Mouse (Mus musculus) cerebellum, postnatal 4 days (tissue): ENCODE data around the gene Art3.

ENCODE experiments used
- DNase-seq, 2 experiments: peaks; one replicate each; pipeline ENCODE4 v3.0.0; 2022; ENCODE audit warnings: low spot score in 2 of 2, mixed read lengths in 1 of 2

Art3 gene

DNA sequence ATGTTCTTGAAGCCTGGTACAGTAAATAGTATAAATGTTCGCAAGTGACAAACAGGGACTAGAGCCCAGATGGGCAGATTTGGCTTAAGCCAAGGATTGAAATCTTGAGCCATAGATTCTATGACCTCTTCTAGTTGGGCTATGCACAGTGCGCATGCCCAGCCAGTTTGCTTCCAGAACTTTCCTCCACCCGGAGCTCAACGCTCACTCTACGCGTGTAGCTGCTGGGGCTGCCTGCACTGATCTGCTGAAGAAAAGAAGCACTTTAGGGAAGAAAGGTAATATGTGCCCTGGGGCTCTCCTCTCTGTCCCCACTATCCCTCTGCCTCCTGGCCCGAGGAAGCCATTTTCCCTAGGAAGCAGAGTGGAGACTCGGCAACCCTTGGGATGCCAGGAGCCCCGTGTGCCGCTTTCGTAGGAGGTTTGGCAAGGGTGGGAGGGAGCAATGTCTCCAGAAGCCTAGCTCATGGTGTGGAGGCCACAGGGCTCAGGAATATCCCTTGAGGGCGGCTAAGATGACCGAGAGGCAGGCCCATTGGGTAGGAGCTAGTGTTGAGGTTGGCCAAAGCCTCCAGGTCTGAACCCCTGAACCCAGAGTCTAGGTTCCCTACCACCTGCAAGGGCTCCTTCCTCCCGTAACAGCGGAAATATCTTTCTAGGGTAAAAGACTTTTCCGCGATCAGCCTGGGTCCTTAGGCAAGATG lies at the start of gene Art3:
Gene Art3 (plus strand): TSS at position 193 of the 704 bp plus-strand sequence.
- DNase-seq: no peak

DNA sequence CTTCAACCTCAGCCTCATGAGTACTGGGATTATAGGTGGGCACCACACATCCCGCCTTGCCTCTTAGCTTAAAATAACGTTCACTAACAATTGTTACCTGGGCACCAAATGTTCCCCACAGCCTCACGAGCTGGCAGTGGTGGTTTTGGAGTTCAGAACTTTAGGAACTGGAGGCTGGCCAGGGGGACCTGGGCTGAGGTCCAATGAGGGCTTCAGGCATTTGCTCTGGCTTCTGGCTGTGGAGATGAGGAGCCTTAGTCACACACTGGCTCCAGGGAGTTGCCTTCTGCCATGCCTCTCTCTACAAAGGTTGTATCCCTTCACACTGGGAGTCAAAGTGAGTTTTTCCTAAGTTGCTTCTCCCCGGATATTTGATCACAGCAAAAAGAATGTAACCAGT lies 49.1 kb upstream of the Art3 start:
- DNase-seq: no peak

DNA sequence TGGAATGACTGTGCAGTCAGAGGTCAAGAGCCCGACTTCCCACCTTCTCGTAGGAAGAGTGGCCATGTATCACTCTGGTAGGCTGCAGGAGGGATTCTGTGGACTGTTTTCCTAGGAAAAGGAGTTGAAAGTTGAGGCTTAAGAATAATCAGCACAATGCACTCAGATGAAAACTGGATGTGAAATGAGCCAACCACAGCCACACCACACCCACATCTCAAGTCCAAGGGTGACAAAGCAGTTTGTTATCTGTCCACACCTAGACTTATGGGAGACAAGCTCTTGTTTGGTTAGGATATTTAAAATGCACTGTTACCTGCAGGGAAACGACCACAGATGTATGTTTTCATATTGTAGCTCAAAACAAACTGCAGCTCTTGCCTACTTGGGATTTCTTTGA lies 48.5 kb upstream of the Art3 start:
- DNase-seq: no peak

DNA sequence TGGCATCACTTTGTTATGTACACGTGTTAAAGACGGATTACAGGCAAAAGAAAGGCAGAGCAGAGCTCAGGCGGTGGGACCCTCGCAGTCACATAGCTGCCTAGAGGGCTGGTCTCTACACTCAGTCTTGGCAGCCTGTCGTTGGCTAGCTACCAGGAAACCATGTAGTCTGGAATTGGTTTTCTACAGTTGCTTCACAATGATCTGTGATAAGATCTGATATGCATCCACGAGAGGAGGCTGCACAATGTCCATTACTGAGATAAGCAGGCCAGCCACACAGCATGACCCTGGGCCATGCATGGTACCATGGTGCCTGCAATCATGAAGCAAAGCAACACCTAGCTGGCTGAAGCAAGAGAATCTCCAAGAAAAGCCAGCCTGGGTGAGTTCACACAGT lies 43.8 kb upstream of the Art3 start:
- no peak for DNase-seq

DNA sequence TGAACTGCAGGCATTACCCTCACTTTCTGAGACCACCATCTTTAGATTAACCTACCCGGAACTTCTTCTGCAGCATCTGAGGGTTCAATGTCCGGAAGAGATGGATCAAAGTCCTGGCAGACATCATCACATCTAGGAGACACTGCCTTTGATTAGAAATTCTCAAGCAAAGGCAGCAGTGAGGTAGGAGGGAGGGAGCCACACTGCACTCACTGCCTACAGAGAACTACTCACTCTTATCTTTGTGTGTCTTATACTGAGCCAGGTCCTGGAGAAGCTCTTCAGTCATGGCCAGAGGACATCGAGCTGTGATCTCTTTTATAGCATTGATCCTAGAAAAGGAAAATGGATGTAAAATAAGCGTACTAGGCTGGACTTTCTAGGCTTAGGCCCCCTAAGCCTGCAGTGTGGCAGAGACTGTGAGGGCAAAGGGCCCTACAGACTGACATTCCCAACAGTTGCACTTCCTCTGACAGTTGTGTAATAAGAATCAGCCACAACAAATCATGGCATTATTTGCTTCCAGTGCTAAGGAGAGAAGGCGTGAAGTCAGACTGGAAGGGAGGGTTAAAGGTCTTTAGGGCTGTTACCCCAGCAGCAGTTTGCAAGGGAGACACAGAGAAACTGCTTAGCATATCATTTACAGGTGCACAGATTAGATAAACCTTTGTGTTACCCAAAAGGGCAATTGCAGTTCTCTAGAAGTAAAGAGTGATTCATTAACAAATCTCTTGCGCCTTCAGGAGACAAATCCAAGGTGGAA lies 39.8 kb upstream of the Art3 start:
- DNase-seq: no peak

DNA sequence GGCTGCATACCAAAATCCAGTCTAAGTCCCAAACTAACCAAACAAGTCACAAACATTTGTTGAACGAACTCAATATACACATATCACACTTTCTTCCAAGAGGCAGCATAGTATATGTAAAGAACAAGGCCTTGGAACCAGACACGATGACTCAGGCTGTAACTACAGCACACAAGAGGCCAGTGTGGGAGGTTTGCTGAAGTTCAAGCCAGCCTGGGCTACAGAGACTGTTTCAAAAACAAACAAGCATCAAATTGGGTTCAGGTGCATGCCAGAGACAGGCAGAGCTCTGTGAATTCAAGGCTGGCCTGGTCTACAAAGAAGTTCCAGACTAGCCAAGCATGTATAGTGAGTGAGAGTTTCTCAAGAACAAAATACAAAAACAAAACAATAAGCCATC lies 37.1 kb upstream of the Art3 start:
- DNase-seq: no peak

DNA sequence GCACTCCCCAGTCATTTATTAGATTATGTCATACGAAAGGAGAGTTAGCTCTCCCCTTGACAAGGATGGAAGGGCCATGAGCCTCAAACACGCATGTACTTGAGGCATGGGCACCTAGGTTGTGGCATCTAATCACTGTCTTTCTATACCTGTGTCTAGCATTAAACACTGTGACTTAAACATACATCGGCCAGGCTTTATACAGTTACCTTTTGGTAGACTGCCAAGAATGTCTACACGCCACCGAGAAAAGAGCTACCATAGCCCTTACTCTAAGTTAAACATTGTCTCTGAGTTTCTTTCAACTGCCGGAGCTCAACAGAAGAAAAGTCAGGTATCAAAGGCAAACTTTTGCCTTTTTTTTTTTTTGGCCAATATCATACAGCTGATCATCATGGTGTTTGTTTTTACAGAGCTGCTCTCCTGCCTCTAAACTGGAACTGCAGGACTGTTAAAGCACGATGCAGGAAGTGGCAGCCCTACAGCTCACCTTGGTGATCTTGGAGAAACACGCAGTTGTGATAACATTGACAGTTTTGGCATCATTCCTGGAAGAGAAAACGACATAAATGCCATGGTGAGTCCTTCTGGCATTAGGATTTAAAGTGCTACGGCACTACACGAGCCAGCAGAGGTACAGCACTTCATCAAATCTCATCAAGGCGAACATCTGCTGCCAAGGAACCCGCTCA lies 29.3 kb upstream of the Art3 start:
- no peak for DNase-seq

DNA sequence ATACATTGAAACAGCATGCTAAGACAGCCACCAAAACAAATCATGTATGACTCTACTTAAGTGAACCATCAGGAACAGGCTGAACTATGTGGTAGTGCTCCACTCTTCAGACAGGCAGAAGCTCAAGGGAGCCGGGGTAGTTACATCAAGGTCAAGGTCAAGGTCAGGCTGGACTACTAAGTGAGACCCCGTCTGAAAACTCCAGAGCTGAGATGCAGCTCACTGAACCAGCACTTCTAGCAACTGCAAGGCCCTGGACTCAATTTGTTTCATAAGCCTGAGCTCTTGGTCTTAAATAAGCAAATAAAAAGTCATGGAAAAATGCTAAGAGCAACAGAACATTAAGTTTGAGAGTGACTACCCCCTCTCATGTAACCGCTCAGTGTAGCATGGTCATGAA lies 27.3 kb upstream of the Art3 start:
- no peak for DNase-seq

DNA sequence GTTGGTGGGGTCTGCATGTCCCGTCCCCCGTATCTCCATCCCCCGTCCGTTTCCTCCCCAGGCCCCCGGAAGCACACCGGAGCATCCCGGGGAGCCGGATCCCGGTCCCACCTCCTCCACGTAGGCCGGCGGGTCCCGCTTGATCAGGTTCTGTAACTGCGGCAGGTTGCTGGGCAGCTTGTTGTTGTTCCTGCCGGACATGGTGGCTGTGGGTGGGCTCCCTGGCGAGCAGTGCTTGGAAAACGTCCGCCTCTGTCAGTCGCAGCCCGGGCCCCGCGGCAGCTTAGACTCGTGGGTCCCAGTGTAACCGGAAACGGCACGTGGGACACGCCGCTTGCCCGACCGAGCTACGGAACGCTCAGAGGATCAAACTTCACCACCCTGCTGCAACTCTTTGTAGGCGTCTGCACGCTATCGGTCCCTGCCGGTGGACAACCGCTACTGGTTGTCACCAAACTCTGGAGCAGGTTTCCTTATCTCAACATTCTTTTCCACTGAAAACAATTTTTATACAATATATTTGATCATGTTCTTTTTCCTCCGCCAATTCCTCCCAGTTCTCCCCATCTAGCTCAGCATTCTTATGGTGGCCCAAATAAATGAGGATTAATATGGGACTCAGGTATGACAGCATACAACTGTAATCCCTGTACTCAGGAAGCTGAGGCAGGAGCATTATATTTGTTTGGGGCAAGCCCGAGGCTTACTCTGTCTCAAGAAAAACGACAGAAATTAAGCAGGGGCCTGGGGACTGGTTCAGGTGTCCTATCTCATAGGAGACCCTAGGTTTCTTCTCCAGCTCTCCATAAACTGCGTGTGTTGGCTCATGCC lies 21.7 kb upstream of the Art3 start, which contains the start of gene Sdad1:
Gene Sdad1 (minus strand): TSS at position 799 of the 831 bp plus-strand sequence.
- DNase-seq: peak; percentile 83 to 92

DNA sequence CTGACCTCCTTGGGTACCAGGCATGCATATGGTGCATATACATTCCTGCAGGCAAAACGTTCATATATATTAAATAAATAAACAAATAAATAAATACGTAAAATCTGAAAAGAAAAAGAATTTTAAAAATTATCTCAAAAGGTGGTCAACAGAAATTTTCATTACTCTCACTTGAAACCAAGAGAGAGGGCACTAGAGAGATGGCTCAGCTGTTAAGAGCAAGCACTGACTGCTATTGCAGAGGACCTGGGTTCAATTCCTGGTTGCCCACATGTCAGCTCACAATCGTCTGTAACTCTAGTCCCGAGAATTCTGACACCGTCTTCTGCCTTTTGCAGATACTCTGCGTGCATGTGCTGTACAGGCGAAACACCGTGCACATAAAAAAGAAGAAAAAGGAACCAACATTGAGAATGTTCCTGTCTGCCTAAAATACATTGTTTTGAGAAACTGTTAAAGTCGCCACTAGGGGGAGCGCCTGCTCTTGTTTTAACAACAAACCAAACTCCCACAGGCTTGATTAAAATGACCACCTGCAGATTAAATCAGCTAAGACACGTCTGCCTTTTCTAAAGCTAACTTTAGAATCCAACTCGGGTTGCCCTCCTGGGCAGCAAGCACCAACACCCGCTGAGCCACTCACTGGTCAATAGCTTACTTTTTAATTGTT lies 19.4 kb upstream of the Art3 start:
- DNase-seq: peak; percentile 72 to 89

DNA sequence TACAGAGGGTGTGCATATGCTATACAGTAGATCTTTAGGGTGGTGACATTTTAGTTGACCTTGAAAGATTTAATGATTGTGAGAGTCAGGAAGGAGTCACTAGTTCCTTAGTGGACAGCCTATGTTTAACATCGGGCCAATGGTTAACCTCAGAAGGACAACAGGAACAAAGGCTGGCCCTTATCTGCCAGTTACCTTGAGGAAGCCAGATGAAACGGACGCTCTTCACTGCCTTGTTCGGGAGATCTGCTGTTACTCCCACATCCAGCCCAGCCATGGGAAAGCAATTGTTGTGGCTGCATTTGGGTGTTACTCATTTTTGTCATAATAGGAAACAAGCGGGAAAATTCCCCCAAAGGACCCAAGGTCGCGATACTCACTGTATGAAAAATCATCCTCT lies 17.9 kb upstream of the Art3 start:
- no peak for DNase-seq

DNA sequence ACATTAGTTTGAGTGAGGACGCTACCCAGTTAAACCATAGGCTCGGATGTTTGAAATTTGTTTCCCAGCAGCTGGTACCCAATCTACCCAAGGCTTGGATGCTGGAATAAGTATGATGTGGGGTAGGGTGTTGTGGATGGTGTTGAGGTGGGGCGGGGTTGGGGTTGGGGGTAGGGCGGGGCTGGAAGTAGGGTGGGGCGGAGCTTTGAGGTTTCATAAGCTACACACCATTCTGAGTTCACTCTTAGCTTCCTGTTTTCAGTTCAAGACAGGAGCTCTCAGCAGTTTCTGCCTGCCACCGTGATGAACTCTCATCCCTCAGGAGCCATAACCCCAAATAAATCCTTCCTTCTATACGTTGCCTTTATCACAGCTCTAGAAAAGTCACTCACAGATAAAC lies 13.5 kb upstream of the Art3 start:
- no peak for DNase-seq

DNA sequence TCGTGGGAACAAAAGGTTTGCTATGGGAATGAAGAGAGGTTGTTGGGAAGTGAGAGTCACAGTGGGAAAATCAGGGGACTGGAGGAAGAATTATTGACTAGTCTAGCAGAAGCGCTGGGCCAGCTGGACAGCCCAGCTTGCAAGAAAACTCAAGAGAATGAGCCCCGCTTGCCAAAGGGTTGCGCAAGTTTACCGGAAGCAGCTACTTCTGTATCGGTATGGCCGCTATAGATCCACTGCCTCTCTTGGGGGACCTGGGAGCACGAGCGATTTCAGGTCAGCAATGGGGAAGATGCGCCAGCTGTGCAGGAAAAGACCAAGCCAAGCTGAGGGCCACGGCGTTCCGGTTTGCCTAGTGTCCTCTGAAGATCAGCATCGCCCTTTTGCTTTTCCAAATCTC lies 13.0 kb upstream of the Art3 start:
- DNase-seq: no peak

DNA sequence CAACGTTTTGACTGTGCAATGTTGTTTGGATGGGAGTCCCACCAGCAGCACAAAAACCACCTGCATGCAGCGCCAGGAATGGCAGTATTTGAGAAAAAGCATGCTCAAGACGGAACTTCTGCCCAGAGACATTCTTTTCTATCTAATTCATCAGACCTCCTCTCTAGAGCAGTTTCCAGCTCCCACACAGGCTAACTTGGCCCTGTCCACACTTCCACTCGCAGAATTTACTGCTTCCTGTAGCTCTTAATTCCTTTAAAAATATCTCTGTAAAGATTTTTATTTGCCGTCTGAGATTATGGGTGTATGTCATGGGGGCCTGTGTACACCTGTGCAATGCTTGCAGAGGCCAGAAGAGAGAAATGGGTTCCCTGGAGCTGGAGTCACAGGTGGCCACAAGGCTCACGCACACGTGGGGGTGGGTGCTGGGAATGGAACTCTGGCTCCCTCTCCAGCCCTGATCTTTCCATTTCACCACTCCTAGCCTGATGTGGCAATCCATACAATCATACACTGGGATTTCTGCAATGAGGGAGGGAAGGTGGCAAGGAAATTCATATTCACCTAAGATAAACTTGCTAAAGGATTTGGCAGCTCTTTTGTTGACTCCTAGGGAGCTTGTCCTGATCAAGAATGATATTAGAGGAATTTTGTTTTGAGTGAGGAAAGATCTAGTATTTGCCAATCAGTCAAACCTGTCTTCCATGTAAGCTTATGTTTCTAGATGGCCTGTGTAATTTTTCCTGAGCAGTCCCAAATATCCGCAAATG lies 9.8 kb upstream of the Art3 start:
- DNase-seq: no peak

DNA sequence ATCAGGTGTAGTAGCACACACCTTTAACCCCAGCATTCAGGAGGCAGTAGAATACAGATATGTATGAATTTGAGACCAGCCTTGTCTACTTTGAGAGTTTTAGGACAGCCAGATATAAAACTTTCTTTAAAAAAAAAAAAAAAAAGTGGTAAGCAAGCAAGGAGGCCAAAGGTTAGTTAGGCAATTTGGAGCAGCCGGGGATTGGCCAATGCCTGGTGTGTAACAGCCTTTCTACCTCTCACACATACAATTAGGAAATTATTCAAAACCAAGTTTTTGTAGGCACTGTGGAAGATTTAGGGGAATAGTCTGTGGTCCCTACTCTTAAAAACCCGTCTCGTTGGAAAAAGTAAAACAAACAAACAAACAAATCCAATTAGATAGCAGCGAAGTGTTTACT lies 9.0 kb upstream of the Art3 start:
- DNase-seq: no peak

DNA sequence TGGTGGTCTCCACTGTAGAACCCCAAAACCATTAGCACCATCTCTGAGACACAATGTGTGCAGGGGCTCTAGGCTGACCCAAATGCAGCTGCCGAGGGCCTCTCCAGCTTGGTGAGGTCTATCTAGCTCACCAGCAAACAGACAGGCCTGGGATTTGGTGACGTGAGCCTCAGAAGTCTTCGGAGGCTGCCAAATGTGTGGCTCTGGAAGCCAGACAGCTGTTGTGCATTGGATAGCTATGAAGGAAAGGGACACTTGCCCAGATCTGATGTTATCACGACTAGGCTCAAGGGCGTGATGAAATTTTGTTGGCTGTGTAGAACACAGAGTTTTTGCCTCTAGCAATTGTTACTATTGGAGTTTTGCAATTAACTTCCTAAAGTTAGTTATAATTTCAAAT lies 8.4 kb upstream of the Art3 start:
- DNase-seq: no peak

DNA sequence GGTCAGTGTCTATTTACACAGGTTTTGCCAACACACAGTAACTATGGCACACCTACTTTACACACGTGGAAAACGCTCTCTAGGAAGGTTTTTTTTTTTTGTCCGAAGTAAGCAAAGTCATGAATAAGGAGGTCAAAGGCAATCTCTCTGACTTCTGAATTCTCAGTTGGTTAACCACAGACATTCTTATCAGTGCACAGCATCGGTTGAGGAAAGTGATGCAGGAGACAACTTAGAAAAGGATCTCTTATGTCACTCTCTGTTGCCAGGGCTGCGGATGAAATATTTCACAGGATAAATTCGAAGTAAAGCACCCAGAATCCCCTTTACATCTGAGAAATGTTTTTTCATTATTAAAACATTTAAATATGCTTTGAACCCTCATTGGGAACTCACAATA lies 4.3 kb upstream of the Art3 start:
- no peak for DNase-seq

DNA sequence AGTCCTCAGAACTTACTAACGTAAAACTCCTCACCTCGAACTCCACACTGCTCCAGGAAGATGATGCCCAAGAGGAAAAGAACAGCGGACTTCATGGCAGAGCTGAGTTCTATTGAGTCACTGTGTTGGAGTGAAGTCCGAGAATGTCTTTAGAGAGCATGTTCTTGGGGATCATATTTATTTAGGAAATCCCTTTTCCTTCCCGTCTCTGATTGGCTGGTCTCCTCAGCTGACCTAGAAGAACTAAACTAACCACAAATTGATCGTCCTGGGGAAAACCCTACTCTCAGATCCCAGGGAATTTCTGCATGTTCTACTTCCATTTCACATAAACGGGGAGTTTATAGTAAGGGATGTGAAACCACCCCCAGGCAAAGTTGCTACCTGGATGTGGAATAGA lies 3.7 kb upstream of the Art3 start, which contains the start of gene Cxcl9:
Gene Cxcl9 (minus strand): TSS at position 151 of the 400 bp plus-strand sequence.
- no peak for DNase-seq

DNA sequence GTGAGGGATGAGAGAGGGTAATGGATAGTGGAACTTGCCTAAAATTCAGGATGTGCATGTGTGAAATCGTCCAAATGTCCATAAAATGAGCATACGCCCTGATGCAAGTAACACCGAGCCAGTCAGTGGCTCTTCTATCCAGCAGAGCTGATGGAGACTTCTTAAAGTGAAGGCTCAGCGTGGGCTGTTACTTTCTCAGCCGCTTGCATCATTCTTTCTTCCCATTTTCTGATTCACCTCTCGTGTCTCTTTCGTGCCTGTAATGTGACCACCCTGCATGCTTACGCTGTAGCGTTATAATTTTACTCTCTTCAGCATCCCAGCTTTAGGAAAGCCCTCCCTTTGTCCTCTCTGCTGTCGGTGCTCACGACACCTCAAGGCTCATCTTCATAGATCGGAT lies 505 bp upstream of the Art3 start:
- DNase-seq: no peak

DNA sequence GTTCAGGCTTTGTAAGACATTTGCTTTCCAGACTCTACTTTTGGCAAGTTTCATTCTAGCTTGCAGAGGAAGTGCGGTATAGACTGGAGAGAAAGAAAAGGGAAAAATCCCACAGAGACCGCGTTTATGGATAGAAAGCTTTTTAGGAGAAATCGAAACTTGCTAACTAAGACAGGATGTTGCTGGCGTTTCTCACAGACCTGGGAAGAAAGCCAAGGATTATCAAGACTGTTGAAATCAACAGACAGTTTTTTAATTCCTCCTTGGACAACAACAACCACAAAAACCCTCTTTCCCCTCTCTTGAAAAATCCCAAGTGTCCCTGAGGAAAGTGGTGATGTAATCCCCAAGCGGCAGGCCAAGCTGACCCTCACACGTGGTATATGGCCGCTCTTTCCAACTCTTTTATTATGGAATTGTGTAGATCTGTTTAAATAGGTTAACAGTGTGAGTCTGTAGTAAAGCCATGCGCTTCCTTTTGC lies 773 bp downstream of the Art3 start:
- no peak for DNase-seq
